Mouse (Mus musculus): ENCODE measurements around the gene Pitpnc1. TPM values are rescaled to one million over a fixed set of nuclear protein-coding genes. Genes with fewer than 3 reads are reported as not detected.

The Pitpnc1 gene
- total RNA-seq, 2 experiments from 2014 or later = 23.2 to 24.7 TPM

GRCm38 (mm10) chr11:107188565-107189552, 281.6 kb downstream of the Pitpnc1 start, which contains the start of gene Nol11:
Gene Nol11 (minus strand): TSS chr11:107189381.
- peak; percentile 94 to 98 for DNase-seq (ENCODE audit: low spot score in 2 of 2)

GRCm38 (mm10) chr11:107183777-107184176, 286.7 kb downstream of the Pitpnc1 start:
- DNase-seq (ENCODE audit: low spot score in 2 of 2) = no peak

- DNase-seq (ENCODE audit: low spot score in 2 of 2) = no peak
Observed at GRCm38 (mm10) chr11:107161215-107161614, 309.3 kb downstream of the Pitpnc1 start.

GRCm38 (mm10) chr11:107159034-107159433, 311.5 kb downstream of the Pitpnc1 start:
- DNase-seq (ENCODE audit: low spot score in 2 of 2) = no peak

Other genes with a start within 250 kb of the Pitpnc1 start
- 10 to 100 TPM; 82.7 to 89.0 TPM for gene Psmd12, start 8.8 kb upstream of the Pitpnc1 start, total RNA-seq (2021)
- gene Helz, start 77.2 kb upstream of the Pitpnc1 start, total RNA-seq (2021) = 10 to 100 TPM; 35.5 to 37.1 TPM
- gene Cacng1, start 245.8 kb upstream of the Pitpnc1 start, total RNA-seq (2021) = 10 to 100 TPM in 1 of 2 experiments, 1 to 10 TPM in 1; 2.4 to 11.1 TPM

All from adrenal gland, postnatal 4 days (tissue).